Mouse (Mus musculus): ENCODE results near the gene Olfr221. TPM values are rescaled to one million over a fixed set of nuclear protein-coding genes. Genes with fewer than 3 reads are reported as not detected.
A peak's percentile ranks its signal among the peaks of the same experiment; 100 is the strongest.

Gene Olfr221
- polyA plus RNA-seq, 1 experiment from 2014 or later, result not detected

GRCm38 (mm10) chr14:52019051-52019589 lies 23.1 kb downstream of the Olfr221 start:
- H3K27ac ChIP-seq, result peak overlapping the region; percentile 97

GRCm38 (mm10) chr14:52018248-52019050 lies 23.8 kb downstream of the Olfr221 start:
- 78% methylated on average over 15 of the region's 15 CpGs for WGBS (ENCODE audit: insufficient replicate concordance)
- no peaks in the 10 kb centered on the region for H3K27me3 ChIP-seq
- H3K36me3 ChIP-seq, result peaks cover 5% of the 10 kb centered on the region; the same call in 1 of the 2 replicates
- H3K4me3 ChIP-seq (replicated peaks), result peak overlapping the region; percentile 77
- H3K9ac ChIP-seq, result peak overlapping the region; percentile 92
- DNase-seq (no peak), ATAC-seq (ENCODE audit: low read depth) (no peak)
- H3K4me2 ChIP-seq, result peak overlapping the region; percentile 88
- peak overlapping the region; percentile 97 for H3K27ac ChIP-seq
- peaks cover 84% of the 10 kb centered on the region for H3K4me1 ChIP-seq (replicated peaks)
- H3K9me3 ChIP-seq (replicated peaks), result no peaks in the 10 kb centered on the region

More at GRCm38 (mm10) chr14:52019051-52019589, 23.1 kb downstream of the Olfr221 start:
- Histone ChIP-seq H3K9ac (peak overlapping the region; percentile 92), H3K4me2 (peak overlapping the region; percentile 88), H3K36me3 (peaks cover 5% of the 10 kb centered on the region; the same call in 1 of the 2 replicates), H3K27me3 (no peaks in the 10 kb centered on the region), H3K9me3 (replicated peaks) (no peaks in the 10 kb centered on the region), H3K4me3 (replicated peaks) (peak overlapping the region; percentile 77), H3K4me1 (replicated peaks) (peaks cover 84% of the 10 kb centered on the region)
- WGBS (ENCODE audit: insufficient replicate concordance), result 29% methylated on average over 12 of the region's 12 CpGs
- DNase-seq (no peak), ATAC-seq (ENCODE audit: low read depth) (peak; percentile 27)

DNA sequence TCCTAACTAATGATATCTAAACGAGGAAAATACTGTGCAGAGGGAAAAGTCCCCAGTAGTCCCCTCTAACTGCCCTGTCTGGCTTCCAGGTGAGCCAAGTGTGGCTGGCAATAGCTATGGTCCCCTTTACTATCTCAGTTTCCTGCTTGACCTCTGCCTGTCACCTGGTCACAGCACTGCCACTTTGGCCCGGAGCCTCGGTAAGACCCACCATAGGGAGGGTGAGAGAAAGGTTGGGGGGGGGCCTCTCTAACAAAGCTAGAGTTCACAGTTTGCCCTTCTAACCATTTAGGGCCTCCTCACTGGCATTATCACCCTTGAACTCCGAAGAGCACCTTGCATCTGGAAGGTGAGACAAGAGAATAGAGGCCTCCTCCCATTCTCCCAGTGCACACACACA lies 24.6 kb downstream of the Olfr221 start:
- ATAC-seq (ENCODE audit: low read depth) (no peak), DNase-seq (no peak)
- Histone ChIP-seq H3K36me3 (peaks cover 5% of the 10 kb centered on the region; the same call in 1 of the 2 replicates), H3K4me1 (replicated peaks) (peaks cover 78% of the 10 kb centered on the region), H3K9ac (peak overlapping the region; percentile 17), H3K27ac (0 out of 2 replicates have a peak overlapping the region, but pooled peaks have one; percentile 13), H3K4me2 (peak overlapping the region; percentile 88; the same call in 1 of the 2 replicates), H3K9me3 (replicated peaks) (no peaks in the 10 kb centered on the region), H3K27me3 (no peaks in the 10 kb centered on the region), H3K4me3 (replicated peaks) (no peak overlapping the region)
- WGBS (ENCODE audit: insufficient replicate concordance), result 76% methylated on average over 4 of the region's 4 CpGs

- no peak for DNase-seq
- Histone ChIP-seq H3K9ac (peak overlapping the region; percentile 39; the same call in 1 of the 2 replicates), H3K4me1 (replicated peaks) (peaks cover 69% of the 10 kb centered on the region), H3K4me3 (replicated peaks) (no peak overlapping the region), H3K4me2 (no peak overlapping the region), H3K9me3 (replicated peaks) (no peaks in the 10 kb centered on the region), H3K27me3 (no peaks in the 10 kb centered on the region), H3K36me3 (peaks cover 5% of the 10 kb centered on the region; the same call in 1 of the 2 replicates), H3K27ac (peak overlapping the region; percentile 43; the same call in 1 of the 2 replicates)
- no peak for ATAC-seq (ENCODE audit: low read depth)
- WGBS (ENCODE audit: insufficient replicate concordance), result 80% methylated on average over 13 of the region's 13 CpGs
Measured at GRCm38 (mm10) chr14:52016625-52017405, 25.4 kb downstream of the Olfr221 start.

- WGBS (ENCODE audit: insufficient replicate concordance), result 26% methylated on average over 6 of the region's 6 CpGs
- H3K4me3 ChIP-seq (replicated peaks), result peak within 1 kb of the TSS; percentile 74
- peak within 1 kb of the TSS; percentile 97 for H3K4me2 ChIP-seq
- no peaks in the 10 kb centered on the region for H3K9me3 ChIP-seq (replicated peaks)
- peak within 1 kb of the TSS; percentile 70 for H3K27ac ChIP-seq
- H3K27me3 ChIP-seq, result no peaks in the 10 kb centered on the region
- no peak for ATAC-seq (ENCODE audit: low read depth)
- H3K9ac ChIP-seq, result peak within 1 kb of the TSS; percentile 79
- H3K36me3 ChIP-seq, result peaks cover 5% of the 10 kb centered on the region; the same call in 1 of the 2 replicates
- peaks cover 64% of the 10 kb centered on the region for H3K4me1 ChIP-seq (replicated peaks)
- DNase-seq, result no peak
Measured at GRCm38 (mm10) chr14:52015445-52016100, 26.7 kb downstream of the Olfr221 start, which contains the start of gene Tmem253. Gene Tmem253, plus strand, starts transcription at chr14:52015658.

GRCm38 (mm10) chr14:52014761-52015311 lies 27.4 kb downstream of the Olfr221 start:
- ATAC-seq (ENCODE audit: low read depth) (no peak), DNase-seq (no peak)
- Histone ChIP-seq H3K4me2 (peak overlapping the region; percentile 97), H3K36me3 (peaks cover 5% of the 10 kb centered on the region; the same call in 1 of the 2 replicates), H3K4me1 (replicated peaks) (peaks cover 68% of the 10 kb centered on the region), H3K9me3 (replicated peaks) (no peaks in the 10 kb centered on the region), H3K27ac (peak overlapping the region; percentile 70), H3K9ac (peak overlapping the region; percentile 79), H3K27me3 (no peaks in the 10 kb centered on the region), H3K4me3 (replicated peaks) (peak overlapping the region; percentile 74)
- WGBS (ENCODE audit: insufficient replicate concordance), result under 1% methylated on average over 20 of the region's 28 CpGs

DNA sequence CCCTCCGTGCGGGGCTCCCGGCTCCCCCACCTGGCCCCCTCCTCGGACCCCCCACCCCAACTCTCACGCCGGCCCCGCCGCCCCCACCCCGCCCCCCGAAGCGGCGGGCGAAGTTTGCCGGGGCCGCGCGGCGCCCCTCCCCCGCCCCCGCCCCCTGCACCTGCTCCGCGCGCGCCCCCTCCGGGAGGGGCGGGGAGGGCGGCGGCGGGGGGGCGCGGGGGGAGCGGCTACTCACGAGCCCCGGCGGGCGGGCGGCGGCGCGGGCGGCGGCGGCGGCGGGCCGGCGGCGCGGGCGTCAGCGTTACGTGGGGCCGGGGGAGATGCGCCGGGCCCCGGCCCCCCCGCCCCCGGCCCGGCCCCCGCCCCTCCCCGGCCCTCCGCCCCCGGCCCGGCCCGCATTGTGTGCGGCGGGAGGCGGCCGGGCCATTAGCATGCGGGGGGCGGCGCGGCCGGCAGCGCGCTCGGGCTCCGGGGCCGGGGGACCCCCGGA lies 27.9 kb downstream of the Olfr221 start:
- H3K9me3 ChIP-seq (replicated peaks), result no peaks in the 10 kb centered on the region
- H3K9ac ChIP-seq, result peak overlapping the region; percentile 79
- H3K27me3 ChIP-seq, result no peaks in the 10 kb centered on the region
- peak overlapping the region; percentile 70 for H3K27ac ChIP-seq
- peaks cover 69% of the 10 kb centered on the region for H3K4me1 ChIP-seq (replicated peaks)
- H3K4me3 ChIP-seq (replicated peaks), result peak overlapping the region; percentile 74
- H3K36me3 ChIP-seq, result peaks cover 7% of the 10 kb centered on the region
- DNase-seq, result no peak
- WGBS (ENCODE audit: insufficient replicate concordance), result 2% methylated on average over 7 of the region's 80 CpGs
- ATAC-seq (ENCODE audit: low read depth), result no peak
- peak overlapping the region; percentile 97 for H3K4me2 ChIP-seq

DNA sequence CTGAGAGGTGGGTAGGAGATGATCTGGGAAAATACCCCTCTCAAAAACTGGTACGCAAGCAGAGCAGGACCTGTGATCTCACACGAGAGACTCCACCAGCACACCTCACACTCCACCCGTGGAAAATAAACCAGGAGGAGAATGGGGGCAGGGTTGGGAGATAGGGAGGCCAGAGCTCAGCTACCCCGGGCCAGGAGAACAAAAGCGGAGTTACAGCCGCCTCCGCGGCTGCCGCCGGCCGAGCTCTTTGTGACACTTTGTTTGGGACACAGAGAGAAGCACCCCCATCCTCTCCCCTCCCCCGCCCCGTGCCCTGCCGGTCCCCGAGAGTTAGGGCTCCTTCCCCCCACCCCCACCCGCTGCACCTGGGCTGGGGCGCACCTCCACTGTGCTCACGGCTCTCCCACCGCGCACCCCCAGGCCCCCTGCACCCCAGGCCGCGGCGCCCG lies 28.5 kb downstream of the Olfr221 start:
- H3K4me1 ChIP-seq (replicated peaks), result peaks cover 68% of the 10 kb centered on the region
- DNase-seq, result no peak
- peak overlapping the region; percentile 97 for H3K4me2 ChIP-seq
- H3K9ac ChIP-seq, result peak overlapping the region; percentile 79
- no peaks in the 10 kb centered on the region for H3K9me3 ChIP-seq (replicated peaks)
- peak overlapping the region; percentile 74 for H3K4me3 ChIP-seq (replicated peaks)
- WGBS (ENCODE audit: insufficient replicate concordance), result 10% methylated on average over 20 of the region's 24 CpGs
- H3K27ac ChIP-seq, result peak overlapping the region; percentile 43; the same call in 1 of the 2 replicates
- no peak for ATAC-seq (ENCODE audit: low read depth)
- peaks cover 10% of the 10 kb centered on the region for H3K36me3 ChIP-seq
- H3K27me3 ChIP-seq, result no peaks in the 10 kb centered on the region

GRCm38 (mm10) chr14:52013021-52013610 lies 29.1 kb downstream of the Olfr221 start:
- H3K4me3 ChIP-seq (replicated peaks), result no peak overlapping the region
- DNase-seq (no peak), ATAC-seq (ENCODE audit: low read depth) (no peak)
- H3K36me3 ChIP-seq, result peaks cover 12% of the 10 kb centered on the region
- H3K27ac ChIP-seq, result no peak overlapping the region
- 81% methylated on average over 8 of the region's 8 CpGs for WGBS (ENCODE audit: insufficient replicate concordance)
- H3K9me3 ChIP-seq (replicated peaks), result no peaks in the 10 kb centered on the region
- peak overlapping the region; percentile 97 for H3K4me2 ChIP-seq
- H3K9ac ChIP-seq, result 0 out of 2 replicates have a peak overlapping the region, but pooled peaks have one; percentile 79
- peaks cover 66% of the 10 kb centered on the region for H3K4me1 ChIP-seq (replicated peaks)
- no peaks in the 10 kb centered on the region for H3K27me3 ChIP-seq

- H3K4me1 ChIP-seq (replicated peaks), result peaks cover 61% of the 10 kb centered on the region
Measured at GRCm38 (mm10) chr14:52012553-52012952, 29.7 kb downstream of the Olfr221 start.

More at GRCm38 (mm10) chr14:52012553-52012952, 29.7 kb downstream of the Olfr221 start:
- Histone ChIP-seq H3K27ac (no peak overlapping the region), H3K4me2 (no peak overlapping the region), H3K9ac (no peak overlapping the region), H3K4me3 (replicated peaks) (no peak overlapping the region), H3K27me3 (no peaks in the 10 kb centered on the region), H3K36me3 (peaks cover 13% of the 10 kb centered on the region), H3K9me3 (replicated peaks) (no peaks in the 10 kb centered on the region)
- WGBS (ENCODE audit: insufficient replicate concordance), result 86% methylated on average over 5 of the region's 5 CpGs
- no peak for ATAC-seq (ENCODE audit: low read depth)
- DNase-seq, result no peak

Data from liver, embryonic 13.5 days (tissue).